Mouse (Mus musculus) liver, adult 2 months (tissue): Measurements from ENCODE around the gene Slc12a8.

Source experiments
- CTCF ChIP-seq: fragments of 200-500 bp; IDR thresholded peaks from 2 replicates; pipeline ENCODE4 v1.5.1; 2011; ENCODE audit warnings: low read depth, low read length, control low read depth
- POLR2A ChIP-seq: fragments of 200-500 bp; IDR thresholded peaks from 2 replicates; pipeline ENCODE4 v1.6.1; 2011; ENCODE audit warnings: low read length, control low read depth; ENCODE audit not compliant: insufficient read depth; ENCODE audit errors: extremely low read depth

- TF ChIP-seq CTCF (no peak), POLR2A (no peak)
Measured at GRCm38 (mm10) chr16:33584455-33585082, 67.4 kb downstream of the Slc12a8 start.
